Mouse (Mus musculus) lung, embryonic 14.5 days (tissue): ENCODE measurements around the gene Plxnc1. TPM values are rescaled to one million over a fixed set of nuclear protein-coding genes. Genes with fewer than 3 reads are reported as not detected.

Source experiments
- ATAC-seq: fragments of 200-750 bp; cut with Nextera tagmentation; 2 replicates; pipeline ENCODE4 v1.8.0; 2017; ENCODE audit warnings: mild to moderate bottlenecking, moderate TSS enrichment, moderate library complexity; ENCODE audit not compliant: insufficient read depth
- DNase-seq: peaks from one replicate; pipeline ENCODE4 v3.0.0-alpha.2; 2015
- H3K27ac ChIP-seq: fragments of 300-500 bp; sonication (generic); 2 replicates; pipeline ENCODE4 v1.5.1; 2014; ENCODE audit warnings: low read depth, mild to moderate bottlenecking, moderate library complexity
- H3K27me3 ChIP-seq: fragments of 300-500 bp; sonication (generic); 2 replicates; pipeline ENCODE4 v1.6.1; 2014; ENCODE audit warnings: low read length, control low read depth; ENCODE audit not compliant: insufficient read depth
- H3K36me3 ChIP-seq: fragments of 300-500 bp; sonication (generic); 2 replicates; pipeline ENCODE4 v1.6.1; 2014; ENCODE audit warnings: control low read depth; ENCODE audit not compliant: insufficient read depth
- H3K4me1 ChIP-seq: fragments of 300-500 bp; sonication (generic); 2 replicates; pipeline ENCODE4 v1.6.1; 2014; ENCODE audit warnings: antibody characterized with exemption, control low read depth; ENCODE audit not compliant: insufficient read depth
- H3K4me2 ChIP-seq: fragments of 300-500 bp; sonication (generic); 2 replicates; pipeline ENCODE4 v1.6.1; 2014; ENCODE audit warnings: mild to moderate bottlenecking
- H3K4me3 ChIP-seq: fragments of 300-500 bp; sonication (generic); 2 replicates; pipeline ENCODE4 v1.5.1; 2014; ENCODE audit warnings: low read depth, low read length
- H3K9ac ChIP-seq: fragments of 300-500 bp; sonication (generic); 2 replicates; pipeline ENCODE4 v1.6.1; 2014
- H3K9me3 ChIP-seq: fragments of 300-500 bp; sonication (generic); 2 replicates; pipeline ENCODE4 v1.6.1; 2016; ENCODE audit warnings: low read depth, low read length, control low read depth
- CTCF ChIP-seq: IDR thresholded peaks from 2 replicates; pipeline ENCODE4 v1.5.1; 2016; ENCODE audit warnings: antibody characterized with exemption, low read depth
- WGBS: fragments of 180-500 bp; shearing (Covaris S2); extraction: QIAGEN DNeasy Blood & Tissue Kit; methylation state at CpG from one replicate; pipeline ENCODE4 v1.1.7; 2014; 5-methylcytosine and 5-hydroxymethylcytosine counted together
- polyA plus RNA-seq: library from polyadenylated mRNA; unstranded; fragments of >200 nt; fragmentation: Nextera tagmentation; extraction: Ambion mirVana; gene quantifications from 2 replicates; pipeline ENCODE4 v1.2.1, GENCODE M21; 2014

Gene Plxnc1
- polyA plus RNA-seq, 1 experiment from 2014 or later, result 11.7 TPM

GRCm38 (mm10) chr10:94798128-94798527 is 146.5 kb downstream of the Plxnc1 start:
- 42% methylated on average over 5 of the region's 5 CpGs for WGBS
- H3K4me1 ChIP-seq, result no peaks in the 10 kb centered on the region
- H3K9me3 ChIP-seq, result no peaks in the 10 kb centered on the region
- H3K4me3 ChIP-seq, result no peak overlapping the region
- H3K27ac ChIP-seq, result no peak overlapping the region; the same call in 1 of the 2 replicates
- H3K4me2 ChIP-seq, result no peak overlapping the region
- H3K9ac ChIP-seq, result no peak overlapping the region
- H3K36me3 ChIP-seq, result peaks cover 24% of the 10 kb centered on the region; the same call in 1 of the 2 replicates
- no peak for DNase-seq
- no peak for ATAC-seq
- no peaks in the 10 kb centered on the region for H3K27me3 ChIP-seq
- no peak for TF ChIP-seq CTCF

- H3K36me3 ChIP-seq, result peaks cover 25% of the 10 kb centered on the region; the same call in 1 of the 2 replicates
- ATAC-seq (no peak), DNase-seq (no peak)
- no peak overlapping the region for H3K9ac ChIP-seq
- WGBS, result 72% methylated on average over 5 of the region's 5 CpGs
- no peaks in the 10 kb centered on the region for H3K27me3 ChIP-seq
- no peaks in the 10 kb centered on the region; the same call in 1 of the 2 replicates for H3K4me1 ChIP-seq
- no peak overlapping the region for H3K4me3 ChIP-seq
- H3K9me3 ChIP-seq, result no peaks in the 10 kb centered on the region
- H3K27ac ChIP-seq, result no peak overlapping the region
- no peak overlapping the region for H3K4me2 ChIP-seq
- no peak for TF ChIP-seq CTCF
Measured at GRCm38 (mm10) chr10:94794666-94795244, 149.9 kb downstream of the Plxnc1 start.

GRCm38 (mm10) chr10:94793914-94794313 is 150.7 kb downstream of the Plxnc1 start:
- Histone ChIP-seq H3K4me2 (no peak overlapping the region), H3K36me3 (peaks cover 25% of the 10 kb centered on the region; the same call in 1 of the 2 replicates), H3K9me3 (no peaks in the 10 kb centered on the region), H3K4me3 (no peak overlapping the region), H3K27me3 (no peaks in the 10 kb centered on the region), H3K27ac (no peak overlapping the region), H3K4me1 (no peaks in the 10 kb centered on the region; the same call in 1 of the 2 replicates), H3K9ac (no peak overlapping the region)
- TF ChIP-seq CTCF, result no peak
- 92% methylated on average over 3 of the region's 3 CpGs for WGBS
- ATAC-seq (no peak), DNase-seq (no peak)

GRCm38 (mm10) chr10:94789205-94789604 is 155.4 kb downstream of the Plxnc1 start:
- H3K4me3 ChIP-seq, result no peak overlapping the region
- no peak overlapping the region for H3K9ac ChIP-seq
- TF ChIP-seq CTCF, result no peak
- peak; percentile 84 for ATAC-seq
- no peaks in the 10 kb centered on the region for H3K27me3 ChIP-seq
- H3K9me3 ChIP-seq, result no peaks in the 10 kb centered on the region
- no peak overlapping the region for H3K4me2 ChIP-seq
- peaks cover 13% of the 10 kb centered on the region for H3K36me3 ChIP-seq
- 43% methylated on average over 3 of the region's 3 CpGs for WGBS
- H3K27ac ChIP-seq, result no peak overlapping the region
- DNase-seq, result peak; percentile 86
- H3K4me1 ChIP-seq, result no peaks in the 10 kb centered on the region; the same call in 1 of the 2 replicates

- DNase-seq (no peak), ATAC-seq (no peak)
- H3K4me2 ChIP-seq, result no peak overlapping the region
- WGBS, result 77% methylated on average over 3 of the region's 3 CpGs
- no peak overlapping the region for H3K4me3 ChIP-seq
- no peaks in the 10 kb centered on the region for H3K9me3 ChIP-seq
- H3K27me3 ChIP-seq, result no peaks in the 10 kb centered on the region
- no peak overlapping the region for H3K27ac ChIP-seq
- no peak overlapping the region for H3K9ac ChIP-seq
- no peak for TF ChIP-seq CTCF
- peaks cover 8% of the 10 kb centered on the region for H3K36me3 ChIP-seq
- H3K4me1 ChIP-seq, result no peaks in the 10 kb centered on the region
Measured at GRCm38 (mm10) chr10:94780618-94781262, 163.9 kb downstream of the Plxnc1 start.

- Histone ChIP-seq H3K9me3 (no peaks in the 10 kb centered on the region), H3K4me2 (no peak overlapping the region), H3K27me3 (no peaks in the 10 kb centered on the region), H3K4me1 (no peaks in the 10 kb centered on the region), H3K4me3 (no peak overlapping the region), H3K9ac (no peak overlapping the region), H3K27ac (no peak overlapping the region), H3K36me3 (peaks cover 8% of the 10 kb centered on the region)
- ATAC-seq (no peak), DNase-seq (no peak)
- no peak for TF ChIP-seq CTCF
- whole genome bisulfite sequencing, result 93% methylated on average over 4 of the region's 4 CpGs
Measured at GRCm38 (mm10) chr10:94779319-94779718, 165.3 kb downstream of the Plxnc1 start.

- H3K9ac ChIP-seq, result no peak overlapping the region
- no peak for ATAC-seq
- no peak overlapping the region for H3K4me3 ChIP-seq
- WGBS, result 91% methylated on average over 3 of the region's 3 CpGs
- H3K27me3 ChIP-seq, result no peaks in the 10 kb centered on the region
- H3K4me1 ChIP-seq, result no peaks in the 10 kb centered on the region
- H3K9me3 ChIP-seq, result no peaks in the 10 kb centered on the region
- DNase-seq, result no peak
- no peak overlapping the region for H3K4me2 ChIP-seq
- no peak for TF ChIP-seq CTCF
- H3K36me3 ChIP-seq, result peaks cover 8% of the 10 kb centered on the region
- no peak overlapping the region for H3K27ac ChIP-seq
Measured at GRCm38 (mm10) chr10:94777576-94777975, 167.1 kb downstream of the Plxnc1 start.
